Mouse (Mus musculus) cerebellum, postnatal 36 days (tissue): Measurements from ENCODE around the gene Adrb1.

Experiments
- DNase-seq, 2 experiments: peaks; one replicate each; pipeline ENCODE4 v3.0.0; 2021 to 2022; ENCODE audit warnings: mixed read lengths in 2 of 2

Adrb1 gene

GRCm38 (mm10) chr19:56703238-56704097, 18.5 kb upstream of the Adrb1 start:
- DNase-seq: no peak

GRCm38 (mm10) chr19:56705026-56705675, 16.8 kb upstream of the Adrb1 start:
- DNase-seq: no peak

- DNase-seq: no peak
These were observed 13.2 kb upstream of the Adrb1 start for GRCm38 (mm10) chr19:56708794-56709193.

- peak in 1 of 2 experiments; percentile 16 for DNase-seq
These were observed 11.7 kb upstream of the Adrb1 start for GRCm38 (mm10) chr19:56710131-56710905.

GRCm38 (mm10) chr19:56713613-56714012, 8.4 kb upstream of the Adrb1 start:
- no peak for DNase-seq

GRCm38 (mm10) chr19:56714661-56715170, 7.3 kb upstream of the Adrb1 start:
- no peak for DNase-seq

GRCm38 (mm10) chr19:56718046-56718445, 4.0 kb upstream of the Adrb1 start:
- no peak for DNase-seq

GRCm38 (mm10) chr19:56720882-56721281, 1.1 kb upstream of the Adrb1 start:
- no peak for DNase-seq

GRCm38 (mm10) chr19:56722291-56722707, 300 bp downstream of the Adrb1 start:
- no peak for DNase-seq

- DNase-seq: no peak
These were observed 822 bp downstream of the Adrb1 start for GRCm38 (mm10) chr19:56722711-56723330.

- no peak for DNase-seq
These were observed 1.5 kb downstream of the Adrb1 start for GRCm38 (mm10) chr19:56723331-56724125.

- DNase-seq: no peak
These were observed 2.2 kb downstream of the Adrb1 start for GRCm38 (mm10) chr19:56724126-56724597.

GRCm38 (mm10) chr19:56727170-56727877, 5.3 kb downstream of the Adrb1 start:
- DNase-seq: no peak

GRCm38 (mm10) chr19:56734033-56734572, 12.1 kb downstream of the Adrb1 start:
- no peak for DNase-seq

GRCm38 (mm10) chr19:56735747-56736146, 13.7 kb downstream of the Adrb1 start:
- DNase-seq: no peak

- no peak for DNase-seq
These were observed 14.3 kb downstream of the Adrb1 start for GRCm38 (mm10) chr19:56736287-56736686.

GRCm38 (mm10) chr19:56745061-56745460, 23.1 kb downstream of the Adrb1 start:
- no peak for DNase-seq

- no peak for DNase-seq
These were observed 23.5 kb downstream of the Adrb1 start for GRCm38 (mm10) chr19:56745528-56745927.

- DNase-seq: no peak
These were observed 24.6 kb downstream of the Adrb1 start for GRCm38 (mm10) chr19:56746618-56747017.

GRCm38 (mm10) chr19:56747878-56748277, 25.9 kb downstream of the Adrb1 start:
- DNase-seq: no peak

GRCm38 (mm10) chr19:56749343-56749742, 27.3 kb downstream of the Adrb1 start:
- DNase-seq: no peak
